Mouse (Mus musculus): Measurements from ENCODE around the gene Slc35f6.

DNA sequence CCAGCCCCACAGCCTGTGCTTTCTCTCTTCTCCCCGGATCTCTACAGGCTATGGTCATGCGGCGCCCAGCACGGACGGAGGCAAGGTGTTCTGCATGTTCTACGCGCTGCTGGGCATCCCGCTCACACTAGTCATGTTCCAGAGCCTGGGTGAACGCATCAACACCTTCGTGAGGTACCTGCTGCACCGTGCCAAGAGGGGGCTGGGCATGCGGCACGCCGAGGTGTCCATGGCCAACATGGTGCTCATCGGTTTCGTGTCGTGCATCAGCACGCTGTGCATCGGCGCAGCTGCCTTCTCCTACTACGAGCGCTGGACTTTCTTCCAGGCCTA is 25.9 kb upstream of the Slc35f6 start:
- TF ChIP-seq CTCF (IDR thresholded peaks at IDR 0.05; ENCODE audit: extremely low read depth, insufficient read depth, low read length) (no peak), POLR2A (IDR thresholded peaks at IDR 0.05; ENCODE audit: extremely low read depth, insufficient read depth, low read length) (no peak)

Measured in cortical plate, adult 2 months (tissue).